Mouse (Mus musculus) spleen, adult 2 months (tissue): Measurements from ENCODE around the gene Bbs5.
"Not testable (repeated sequence)": the region's sequence is repeated elsewhere in the genome, so short reads cannot be mapped to it uniquely, and the experiment has no call there.

ENCODE experiments used
- CTCF ChIP-seq: fragments of 200-500 bp; IDR thresholded peaks from 2 replicates; pipeline ENCODE4 v1.5.1; 2011; ENCODE audit warnings: mild to moderate bottlenecking, inconsistent platforms; ENCODE audit not compliant: insufficient read depth, insufficient read length, insufficient replicate concordance; ENCODE audit errors: extremely low read depth
- POLR2A ChIP-seq: fragments of 200-500 bp; IDR thresholded peaks from 2 replicates; pipeline ENCODE4 v1.6.1; 2011; ENCODE audit warnings: low read depth, low read length, inconsistent platforms

- not testable (repeated sequence) for TF ChIP-seq CTCF, POLR2A
Observed at GRCm38 (mm10) chr2:69637989-69638388, 9.0 kb upstream of the Bbs5 start.
